Mouse (Mus musculus): ENCODE data around the gene Majin.
A peak's percentile ranks its signal among the peaks of the same experiment; 100 is the strongest.

Gene Majin

DNA sequence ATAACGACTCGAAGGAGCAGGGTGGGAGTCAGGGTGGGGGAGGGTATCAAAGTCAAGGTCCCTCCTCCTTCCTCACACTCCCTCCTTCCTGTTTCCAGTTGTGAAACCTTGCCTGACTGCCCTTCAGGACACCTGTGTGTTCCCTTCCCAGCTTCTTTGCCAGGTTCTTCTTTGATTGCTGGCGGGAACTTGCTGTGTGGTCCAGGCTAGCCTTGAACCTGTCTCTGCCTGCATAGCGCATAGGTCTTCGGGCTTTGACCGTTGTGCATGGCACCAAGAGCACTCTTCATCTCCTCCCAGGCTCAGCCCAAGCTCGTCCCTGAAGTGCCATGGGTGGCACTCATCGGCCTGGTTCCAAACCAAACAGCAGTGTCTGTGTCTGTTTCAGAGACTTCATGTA, 80.8 kb downstream of the Majin start:
- DNase-seq: no peak

- DNase-seq: no peak
Measured at GRCm38 (mm10) chr19:6265727-6266182, 81.6 kb downstream of the Majin start.

DNA sequence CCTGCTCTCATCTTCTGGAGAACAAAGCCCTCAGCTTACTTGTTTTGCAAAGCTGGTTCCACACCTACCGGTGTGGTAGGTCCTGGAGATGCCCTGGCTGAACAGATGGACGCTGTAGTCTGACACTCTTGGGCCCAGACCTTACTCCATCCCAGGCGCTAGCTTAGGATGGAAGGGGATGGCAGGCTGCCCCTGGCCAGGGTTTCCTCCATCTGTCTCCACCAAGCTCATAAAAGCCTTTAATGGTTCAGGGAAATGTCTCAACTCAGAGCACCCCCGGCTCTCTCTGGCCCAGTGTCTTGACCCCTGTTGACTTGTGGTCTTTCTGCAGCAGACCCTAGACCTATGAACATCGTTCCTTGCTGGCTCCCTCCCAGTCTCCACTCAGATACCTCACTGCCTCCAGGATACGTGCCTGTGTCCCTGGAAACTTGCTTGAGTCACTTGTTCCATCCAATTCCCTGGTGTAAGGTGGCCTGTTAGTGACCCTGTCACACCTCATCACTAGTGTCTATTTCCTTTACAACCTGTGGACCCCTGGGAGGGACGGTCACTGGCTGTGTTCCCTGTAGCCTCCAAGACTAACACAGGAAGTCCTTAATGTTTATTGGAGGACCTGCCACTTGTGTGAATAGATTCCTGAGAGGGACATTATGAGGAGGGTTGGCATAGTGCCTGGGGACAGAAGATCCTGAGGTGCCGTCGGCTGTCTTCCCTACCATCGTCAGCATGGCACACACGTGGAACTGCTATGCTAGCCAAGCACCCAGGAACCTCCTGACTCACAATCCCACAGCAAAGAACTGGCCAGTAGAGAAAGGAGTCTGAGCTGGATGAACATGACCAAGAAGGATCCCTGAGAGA, 83.3 kb downstream of the Majin start:
- no peak for DNase-seq

- DNase-seq: peak; percentile 73
Measured at GRCm38 (mm10) chr19:6268170-6268528, 84.0 kb downstream of the Majin start.

DNA sequence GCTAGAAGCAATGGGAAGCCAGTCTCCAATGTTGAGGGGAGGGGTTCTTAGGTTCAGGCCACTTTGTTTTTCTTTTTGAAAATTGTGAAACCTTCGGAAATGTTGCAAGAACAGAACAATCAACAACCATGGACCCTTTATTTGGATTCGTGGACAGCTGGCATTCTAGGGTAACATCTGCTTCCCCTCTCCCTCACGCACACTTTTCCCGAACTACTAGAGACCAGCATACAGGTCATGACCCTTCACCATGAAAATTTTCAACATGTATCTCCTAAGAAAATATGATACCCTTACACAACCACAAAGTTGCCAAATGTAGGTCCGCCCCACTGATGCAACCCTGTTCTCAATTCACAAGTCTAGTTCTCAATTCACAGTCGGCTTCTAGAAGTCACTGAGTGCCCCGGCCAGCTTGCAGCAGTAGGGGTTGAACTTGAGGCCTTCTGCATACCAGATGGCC, 84.5 kb downstream of the Majin start:
- DNase-seq: no peak

- no peak for DNase-seq
Measured at GRCm38 (mm10) chr19:6269798-6270475, 85.7 kb downstream of the Majin start.

GRCm38 (mm10) chr19:6270661-6271060, 86.5 kb downstream of the Majin start:
- DNase-seq: no peak

DNA sequence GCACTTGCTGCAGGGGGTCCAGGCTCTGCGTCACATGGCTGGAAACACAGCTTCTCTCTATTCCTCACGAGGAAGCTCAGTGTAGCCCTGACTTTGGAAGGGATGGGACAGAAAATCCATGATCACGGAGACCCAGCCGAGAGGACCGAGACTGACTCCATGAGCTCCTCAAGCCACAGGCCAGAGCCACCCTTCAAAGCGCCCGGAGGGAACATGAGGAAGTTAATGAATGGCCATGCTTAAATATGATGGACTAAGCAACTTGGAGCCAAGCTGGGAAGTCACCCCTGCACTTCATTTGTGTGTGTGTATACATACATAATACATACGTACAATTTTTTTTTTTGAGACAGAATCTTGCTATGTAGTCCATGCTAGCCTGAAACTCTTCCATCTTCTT, 87.0 kb downstream of the Majin start:
- no peak for DNase-seq

DNA sequence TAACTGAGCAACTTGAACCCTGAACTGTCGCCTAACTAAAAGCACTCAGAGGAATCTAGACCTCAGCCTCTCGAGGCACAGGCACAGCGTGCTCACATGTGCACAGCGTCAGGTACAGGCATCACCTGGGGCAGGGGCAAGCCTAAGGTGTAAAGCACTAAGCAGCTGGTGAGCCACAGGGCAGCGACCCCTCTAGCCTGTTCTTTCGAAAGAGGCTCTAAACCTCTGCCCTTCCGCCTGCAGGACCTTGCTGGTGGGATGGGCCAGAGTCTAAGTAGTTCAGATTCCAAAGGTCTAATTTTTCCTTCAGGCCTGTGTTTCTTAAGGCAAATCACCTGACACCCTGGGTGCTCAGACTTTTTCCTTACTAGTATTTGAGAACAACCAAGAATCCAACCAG, 87.9 kb downstream of the Majin start:
- no peak for DNase-seq

DNA sequence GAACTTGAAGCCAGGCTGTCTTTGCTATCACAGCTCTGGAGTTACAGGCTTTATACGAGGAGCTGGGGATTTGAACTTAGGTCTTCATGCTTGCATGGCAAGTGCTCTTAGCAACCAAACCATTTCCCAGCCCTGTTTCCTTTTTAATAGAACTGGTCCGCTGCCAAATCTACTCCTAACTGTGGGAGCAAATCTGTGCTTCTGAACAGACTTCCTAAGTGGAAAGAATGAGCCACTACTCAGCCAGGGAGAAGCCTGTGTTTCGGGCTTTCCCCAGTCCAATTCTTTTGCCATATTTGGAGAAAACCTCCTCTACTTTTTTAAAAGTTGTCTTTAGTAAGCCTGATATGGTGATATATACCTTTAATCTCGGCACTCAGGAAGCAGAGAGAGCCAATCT, 88.5 kb downstream of the Majin start:
- peak; percentile 37 for DNase-seq

GRCm38 (mm10) chr19:6273592-6273991, 89.4 kb downstream of the Majin start:
- no peak for DNase-seq

All from right cerebral cortex, adult 18-20 months (tissue).